Mouse (Mus musculus): ENCODE results near the gene Klrb1f. TPM values are rescaled to one million over a fixed set of nuclear protein-coding genes. Genes with fewer than 3 reads are reported as not detected.

Klrb1f gene
- total RNA-seq, 4 experiments from 2014 or later: 0.16 to 0.25 (median 0.19) TPM; not detected in 1

Other genes with a start within 250 kb of the Klrb1f start
- gene Gm44511, start 219.6 kb upstream of the Klrb1f start, total RNA-seq (2022): not detected
- gene Klrb1b, start 219.6 kb upstream of the Klrb1f start, total RNA-seq (2022): not detected
- gene Clec2i, start 158.3 kb upstream of the Klrb1f start, total RNA-seq (2022): under 1 TPM in 1 of 4 experiments, not detected in 3; 0.27 TPM
- gene BC035044, start 154.8 kb upstream of the Klrb1f start, total RNA-seq (2022): under 1 TPM; 0.22 to 0.38 (median 0.25) TPM
- gene Clec2g, start 111.5 kb upstream of the Klrb1f start, total RNA-seq (2022): 1 to 10 TPM; 1.2 to 2.7 (median 1.3) TPM
- under 1 TPM in 1 of 4 experiments, not detected in 3; 0.47 TPM for gene Clec2e, start 55.0 kb downstream of the Klrb1f start, total RNA-seq (2022)
- gene Clec2d, start 134.7 kb downstream of the Klrb1f start, total RNA-seq (2022): 10 to 100 TPM; 28.4 to 43.3 (median 34.1) TPM
- gene Cd69, start 229.5 kb downstream of the Klrb1f start, total RNA-seq (2022): under 1 TPM in 1 of 4 experiments, not detected in 3; 0.16 TPM